Mouse (Mus musculus): ENCODE results near the gene Trappc12.

GRCm38 (mm10) chr12:28675925-28676209 is 74.4 kb downstream of the Trappc12 start:
- TF ChIP-seq CTCF (IDR thresholded peaks at IDR 0.05; ENCODE audit: borderline replicate concordance, insufficient read depth, low read depth, low read length) (no peak), POLR2A (IDR thresholded peaks at IDR 0.05; ENCODE audit: borderline replicate concordance, insufficient read depth, low read length) (no peak)

All from cerebellum, adult 2 months (tissue).